Mouse (Mus musculus) cerebellum, adult 2 months (tissue): Measurements from ENCODE around the gene Cox10.

ENCODE experiments used
- CTCF ChIP-seq: fragments of 200-500 bp; IDR thresholded peaks from 2 replicates; pipeline ENCODE4 v1.5.1; 2011; ENCODE audit warnings: low read depth, mild to moderate bottlenecking, control low read depth, low read length, moderate library complexity, borderline replicate concordance; ENCODE audit not compliant: insufficient read depth
- POLR2A ChIP-seq: fragments of 200-500 bp; IDR thresholded peaks from 2 replicates; pipeline ENCODE4 v1.6.1; 2011; ENCODE audit warnings: low read length, control low read depth, borderline replicate concordance; ENCODE audit not compliant: insufficient read depth

- TF ChIP-seq CTCF: no peak
- no peak for TF ChIP-seq POLR2A
Measured at GRCm38 (mm10) chr11:63977741-63978140, 101.5 kb downstream of the Cox10 start.
